ENCODE assay signal across 19 mouse cellular contexts in genomic region chr15:27670708-27671107, GRCm38 (mm10). TPM values are rescaled to one million over a fixed set of nuclear protein-coding genes. Genes with fewer than 3 reads are reported as not detected.
A peak's percentile ranks its signal among the peaks of the same experiment; 100 is the strongest.
DNase-seq lines count a peak whose midpoint lies in the region; ATAC-seq lines count a peak whose summit lies in the region.
"Had no signal": no experiment of that assay in that cellular context is flagged by ENCODE, and none has a peak within 500 bp of the region (broad histone marks: within the 10 kb centered on the region; RNA-seq: fewer than 3 reads in every experiment).

No protein-coding gene starts in this region.

- H3K36me3 ChIP-seq in macrophage (ENCODE audit: inconsistent target), result no peaks in the 10 kb centered on the region; the same call in 1 of the 2 replicates
- no peaks in the 10 kb centered on the region for H3K36me3 ChIP-seq in heart, embryonic 12.5 days
- H3K36me3 ChIP-seq in heart, embryonic 10.5 days, result no peaks in the 10 kb centered on the region
- H3K36me3 ChIP-seq: embryonic facial prominence, embryonic 12.5 days; forebrain, embryonic 15.5 days; hindbrain, embryonic 15.5 days; neural tube, embryonic 13.5 days had no signal

- H3K9me3 ChIP-seq in heart, embryonic 12.5 days (replicated peaks), result no peaks in the 10 kb centered on the region
- H3K9me3 ChIP-seq in heart, embryonic 10.5 days, result no peaks in the 10 kb centered on the region
- H3K9me3 ChIP-seq: embryonic facial prominence, embryonic 12.5 days; forebrain, embryonic 15.5 days; hindbrain, embryonic 15.5 days; neural tube, embryonic 13.5 days had no signal

- H3K4me1 ChIP-seq in heart, embryonic 12.5 days (replicated peaks), result peaks cover 4% of the 10 kb centered on the region; the same call in 1 of the 2 replicates
- peaks cover 9% of the 10 kb centered on the region; the same call in 1 of the 2 replicates for H3K4me1 ChIP-seq in heart, embryonic 10.5 days
- H3K4me1 ChIP-seq: embryonic facial prominence, embryonic 12.5 days; forebrain, embryonic 15.5 days; hindbrain, embryonic 15.5 days had no signal

- H3K4me3 ChIP-seq in macrophage (ENCODE audit: inconsistent target), result no peak overlapping the region
- H3K4me3 ChIP-seq in heart, embryonic 12.5 days, result no peak overlapping the region
- no peak overlapping the region for H3K4me3 ChIP-seq in heart, embryonic 10.5 days
- H3K4me3 ChIP-seq: embryonic facial prominence, embryonic 12.5 days; forebrain, embryonic 15.5 days; gastrocnemius, adult 2 months; hindbrain, embryonic 15.5 days; neural tube, embryonic 13.5 days had no signal

- H3K4me2 ChIP-seq in heart, embryonic 12.5 days, result no peak overlapping the region
- H3K4me2 ChIP-seq: embryonic facial prominence, embryonic 12.5 days; forebrain, embryonic 15.5 days; hindbrain, embryonic 15.5 days; neural tube, embryonic 13.5 days had no signal

- WGBS in macrophage (ENCODE audit: missing documents), result 87% methylated on average over 8 of the region's 8 CpGs
- WGBS in heart, embryonic 12.5 days, result 76% methylated on average over 8 of the region's 8 CpGs
- 81% methylated on average over 8 of the region's 8 CpGs for WGBS in heart, embryonic 10.5 days

- H3K79me2 ChIP-seq in macrophage (ENCODE audit: inconsistent target), result peaks cover 99% of the 10 kb centered on the region

- no peak for ATAC-seq in heart, embryonic 12.5 days (ENCODE audit: insufficient number of reproducible peaks, low FRiP score)
- ATAC-seq: forebrain, embryonic 15.5 days had no signal

- peak overlapping the region; percentile 21; the same call in 1 of the 2 replicates for H3K27ac ChIP-seq in macrophage
- no peak overlapping the region for H3K27ac ChIP-seq in heart, embryonic 12.5 days (ENCODE audit: poor library complexity, severe bottlenecking)
- H3K27ac ChIP-seq in heart, embryonic 10.5 days, result no peak overlapping the region
- H3K27ac ChIP-seq: forebrain, embryonic 15.5 days; gastrocnemius, adult 2 months; hindbrain, embryonic 15.5 days; liver, embryonic 14.5 days; neural tube, embryonic 13.5 days had no signal

- H3K27me3 ChIP-seq in heart, embryonic 12.5 days (replicated peaks), result peaks cover 6% of the 10 kb centered on the region; the same call in 1 of the 2 replicates
- no peaks in the 10 kb centered on the region for H3K27me3 ChIP-seq in heart, embryonic 10.5 days (ENCODE audit: insufficient read depth, poor library complexity, severe bottlenecking)
- H3K27me3 ChIP-seq: embryonic facial prominence, embryonic 12.5 days; forebrain, embryonic 15.5 days; hindbrain, embryonic 15.5 days; neural tube, embryonic 13.5 days had no signal

- no peak overlapping the region for H3K9ac ChIP-seq in heart, embryonic 12.5 days
- H3K9ac ChIP-seq: embryonic facial prominence, embryonic 12.5 days; forebrain, embryonic 15.5 days; hindbrain, embryonic 15.5 days; liver, embryonic 14.5 days; neural tube, embryonic 13.5 days had no signal

- DNase-seq in CD4-positive helper T cell, adult 2 months (ENCODE audit: low read depth, low spot score), result peak; percentile 88
- peak; percentile 30 to 60 for DNase-seq in CD8-positive naive resting alpha-beta T cell, adult 2 months (ENCODE audit: low read depth in 2 of 2, low spot score in 2 of 2)
- peak; percentile 85 for DNase-seq in thymus, postnatal 0 days (ENCODE audit: low spot score)
- DNase-seq in gastrocnemius, adult 18-20 months (ENCODE audit: low spot score), result no peak
- no peak for DNase-seq in heart, embryonic 10.5 days (ENCODE audit: low spot score)
- DNase-seq: adrenal gland, postnatal 36 days; cerebellum, adult 9-10 months; gastrocnemius, adult 2 months; heart, postnatal 14 days; kidney, adult 18-20 months; kidney, postnatal 14 days; spleen, adult 18-20 months had no signal

RNA-seq across cellular contexts. Expression of gene Otulinl, which starts 10.7 kb away (rescaled TPM):
- total RNA-seq in macrophage (2018; cell fraction: chromatin; rRNA removed), result 100 to 1,000 TPM in 8 of 26 experiments, 10 to 100 TPM in 18; 19.8 to 170 (median 74.5) TPM
- total RNA-seq in macrophage (2018; cell fraction: cytosol; rRNA removed), result 100 to 1,000 TPM in 9 of 26 experiments, 10 to 100 TPM in 17; 38.0 to 139 (median 90.4) TPM
- total RNA-seq in macrophage (2018; cell fraction: nucleus; rRNA removed), result 100 to 1,000 TPM in 12 of 26 experiments, 10 to 100 TPM in 14; 31.4 to 206 (median 98.5) TPM
- 61.1 to 168 TPM (median 87.5 TPM) in 3 replicates for polyA plus RNA-seq in macrophage (2018)
- 75.9 and 97.4 TPM in 2 replicates for polyA plus RNA-seq in thymus, postnatal 0 days (2015; fragmentation: Nextera tagmentation; extraction: Ambion mirVana)
- total RNA-seq in gastrocnemius, adult 18-20 months (2021), result under 1 TPM; 0.91 to 0.93 TPM
- 3.5 and 3.6 TPM in 2 replicates for polyA plus RNA-seq in heart, embryonic 12.5 days (2016; fragmentation: Nextera tagmentation; extraction: Ambion mirVana)
- polyA plus RNA-seq in heart, embryonic 10.5 days (2016; fragmentation: Nextera tagmentation; extraction: Ambion mirVana), result 3.9 and 4.2 TPM in 2 replicates

RNA-seq across cellular contexts. Expression of gene Otulin, which starts 40.2 kb away (rescaled TPM):
- total RNA-seq in macrophage (2018; cell fraction: chromatin; rRNA removed), result 100 to 1,000 TPM in 2 of 26 experiments, 10 to 100 TPM in 24; 33.5 to 108 (median 60.6) TPM
- total RNA-seq in macrophage (2018; cell fraction: cytosol; rRNA removed), result 10 to 100 TPM; 41.1 to 67.8 (median 52.0) TPM
- total RNA-seq in macrophage (2018; cell fraction: nucleus; rRNA removed), result 100 to 1,000 TPM in 3 of 26 experiments, 10 to 100 TPM in 23; 40.5 to 114 (median 67.3) TPM
- 43.1 to 52.3 TPM (median 48.8 TPM) in 3 replicates for polyA plus RNA-seq in macrophage (2018)
- 50.3 and 53.0 TPM in 2 replicates for polyA plus RNA-seq in thymus, postnatal 0 days (2015; fragmentation: Nextera tagmentation; extraction: Ambion mirVana)
- total RNA-seq in gastrocnemius, adult 18-20 months (2021), result 10 to 100 TPM; 17.8 to 28.3 TPM
- 26.2 and 27.4 TPM in 2 replicates for polyA plus RNA-seq in heart, embryonic 12.5 days (2016; fragmentation: Nextera tagmentation; extraction: Ambion mirVana)
- 25.0 and 28.3 TPM in 2 replicates for polyA plus RNA-seq in heart, embryonic 10.5 days (2016; fragmentation: Nextera tagmentation; extraction: Ambion mirVana)

Comparison
In these comparisons a context has a peak if more than half of its experiments do, and no peak if none do; other contexts are left out.
1. DNase-seq: peak in CD4-positive helper T cell, adult 2 months (single experiment), CD8-positive naive resting alpha-beta T cell, adult 2 months (2 of 2) and thymus, postnatal 0 days (single experiment); none in gastrocnemius, adult 18-20 months (single experiment) and heart, embryonic 10.5 days (single experiment).
2. RNA of gene Otulinl, which starts 10.7 kb away (polyA plus RNA-seq): 75.9 to 97.4 TPM in thymus, postnatal 0 days and 61.1 to 168 TPM in macrophage; 3.9 to 4.2 TPM in heart, embryonic 10.5 days and 3.5 to 3.6 TPM in heart, embryonic 12.5 days; every median in the first group is over 10 times any median in the second.